Mouse (Mus musculus): Measurements from ENCODE around the gene Ankar. TPM values are rescaled to one million over a fixed set of nuclear protein-coding genes. Genes with fewer than 3 reads are reported as not detected.
A peak's percentile ranks its signal among the peaks of the same experiment; 100 is the strongest.

The Ankar gene
- total RNA-seq, 4 experiments from 2014 or later = not detected

DNA sequence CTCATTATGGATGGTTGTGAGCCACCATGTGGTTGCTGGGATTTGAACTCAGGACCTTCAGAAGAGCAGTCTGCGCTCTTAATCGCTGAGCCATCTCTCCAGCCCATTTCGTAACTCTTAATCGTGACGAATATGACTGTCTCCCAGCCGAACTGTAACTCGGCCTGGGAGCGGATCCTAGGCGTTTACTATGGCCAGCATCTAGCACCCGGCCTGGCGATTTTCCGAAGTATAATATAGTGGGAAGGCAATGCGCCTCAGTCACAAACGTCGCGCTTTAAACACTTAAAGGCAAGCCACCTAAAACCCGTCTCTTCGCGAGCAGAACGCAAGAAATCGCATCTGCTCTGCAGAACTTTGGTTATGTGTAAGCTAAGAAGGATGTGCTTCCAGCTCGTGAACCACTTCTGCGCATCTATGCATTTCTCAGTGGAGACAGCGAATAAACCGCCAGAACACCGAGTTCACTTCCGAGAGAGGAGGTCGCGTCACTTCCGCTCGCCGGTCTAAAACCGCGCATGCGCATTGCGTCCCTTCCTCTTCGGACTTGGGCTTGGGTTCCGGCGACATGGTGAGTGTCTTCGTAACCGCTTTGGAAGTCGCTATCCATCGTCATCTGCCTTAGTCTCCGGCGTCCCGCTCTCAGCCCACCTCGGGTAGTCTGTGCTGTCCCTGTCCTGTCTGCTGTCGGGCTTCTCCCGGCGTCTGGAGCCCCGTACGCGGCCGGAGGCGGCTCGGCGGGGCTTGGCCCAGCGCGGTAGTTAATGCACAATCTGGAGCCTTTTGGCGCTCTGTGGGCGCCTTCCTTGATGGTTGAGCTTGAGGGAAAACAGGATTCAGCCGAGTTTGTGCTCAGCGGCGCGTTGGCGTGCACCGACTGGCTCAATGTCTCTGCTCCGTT, 10.6 kb upstream of the Ankar start, which contains the start of gene Rpl37a:
Rpl37a (plus strand) TSS at position 538 of the 901 bp plus-strand sequence.
- DNase-seq (ENCODE audit: low spot score) = peak; percentile 96

DNA sequence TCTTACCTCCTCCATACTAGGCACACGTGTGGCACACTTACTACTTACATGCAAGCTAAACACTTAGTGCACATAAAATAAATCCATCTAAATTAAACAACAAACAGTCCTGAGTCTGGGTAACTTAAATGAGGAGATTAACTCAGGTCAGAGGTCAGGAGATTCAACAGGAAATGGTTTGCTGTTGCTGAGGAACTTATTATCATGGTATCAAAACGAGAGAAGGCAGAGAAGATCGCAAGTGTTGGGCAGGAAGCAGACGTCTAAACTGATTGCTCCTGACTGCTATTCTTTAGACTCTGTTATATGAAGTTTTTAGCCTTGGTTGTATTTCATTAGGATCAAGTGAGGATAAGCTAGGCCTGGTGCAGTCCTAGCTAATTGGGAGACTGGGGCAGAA, 7.1 kb upstream of the Ankar start:
- DNase-seq (ENCODE audit: low spot score) = no peak

DNA sequence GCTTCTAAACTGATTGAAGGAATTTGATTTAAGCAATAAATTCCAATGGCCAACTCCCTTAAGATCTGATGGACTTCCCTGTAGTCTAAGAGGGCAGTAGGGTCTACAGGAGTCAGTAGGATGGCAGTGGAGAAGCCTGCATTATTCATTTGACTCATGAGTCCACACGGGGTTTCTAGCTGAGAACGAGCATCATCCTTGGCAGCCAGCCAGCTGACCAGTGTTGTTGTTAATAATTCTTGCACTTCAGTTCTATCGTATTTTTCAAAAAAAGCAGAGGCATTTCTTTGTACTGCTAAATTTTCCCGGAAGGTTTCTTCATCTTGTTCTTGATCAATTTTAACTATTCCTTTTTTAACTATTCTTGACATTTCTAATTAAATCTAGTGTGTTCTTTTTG, 1.7 kb downstream of the Ankar start:
- DNase-seq (ENCODE audit: low spot score) = no peak

DNA sequence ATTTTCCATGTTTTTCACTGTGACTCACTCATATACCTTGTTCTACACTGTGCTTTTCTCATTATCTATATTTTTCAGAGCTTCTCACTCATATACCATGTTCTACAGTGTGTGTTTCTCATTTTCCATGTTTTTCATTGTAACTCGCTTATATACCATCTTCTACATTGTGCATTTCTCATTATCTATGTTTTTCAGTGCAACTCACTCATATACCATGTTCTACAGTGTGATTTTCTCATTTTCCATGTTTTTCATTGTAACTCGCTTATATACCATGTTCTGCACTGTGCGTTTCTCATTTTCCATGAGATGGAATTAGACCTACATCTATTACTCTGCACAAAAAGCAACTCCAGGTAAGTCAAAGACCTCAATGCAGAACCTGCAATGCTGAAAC, 4.1 kb downstream of the Ankar start:
- no peak for DNase-seq (ENCODE audit: low spot score)

DNA sequence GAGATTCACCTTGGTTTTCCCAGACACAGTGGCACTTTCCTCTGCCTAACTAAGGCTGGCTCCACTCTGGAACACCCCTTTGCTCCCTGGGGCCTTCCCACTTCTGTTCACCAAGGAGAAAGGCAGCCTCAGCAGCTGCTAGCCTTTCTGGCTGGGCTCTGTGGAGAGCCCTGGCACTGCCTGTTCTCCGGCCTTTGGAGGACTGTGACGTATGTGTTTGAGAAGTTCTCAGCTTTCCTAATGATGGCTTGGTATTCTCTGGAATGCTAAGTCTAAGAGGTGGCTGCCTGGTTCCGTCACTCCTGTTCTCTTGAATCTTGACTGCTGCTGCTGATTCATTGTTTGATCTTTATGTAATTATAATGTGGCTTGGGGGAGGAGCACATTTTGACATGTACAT, 27.3 kb downstream of the Ankar start:
- DNase-seq (ENCODE audit: low spot score) = no peak

DNA sequence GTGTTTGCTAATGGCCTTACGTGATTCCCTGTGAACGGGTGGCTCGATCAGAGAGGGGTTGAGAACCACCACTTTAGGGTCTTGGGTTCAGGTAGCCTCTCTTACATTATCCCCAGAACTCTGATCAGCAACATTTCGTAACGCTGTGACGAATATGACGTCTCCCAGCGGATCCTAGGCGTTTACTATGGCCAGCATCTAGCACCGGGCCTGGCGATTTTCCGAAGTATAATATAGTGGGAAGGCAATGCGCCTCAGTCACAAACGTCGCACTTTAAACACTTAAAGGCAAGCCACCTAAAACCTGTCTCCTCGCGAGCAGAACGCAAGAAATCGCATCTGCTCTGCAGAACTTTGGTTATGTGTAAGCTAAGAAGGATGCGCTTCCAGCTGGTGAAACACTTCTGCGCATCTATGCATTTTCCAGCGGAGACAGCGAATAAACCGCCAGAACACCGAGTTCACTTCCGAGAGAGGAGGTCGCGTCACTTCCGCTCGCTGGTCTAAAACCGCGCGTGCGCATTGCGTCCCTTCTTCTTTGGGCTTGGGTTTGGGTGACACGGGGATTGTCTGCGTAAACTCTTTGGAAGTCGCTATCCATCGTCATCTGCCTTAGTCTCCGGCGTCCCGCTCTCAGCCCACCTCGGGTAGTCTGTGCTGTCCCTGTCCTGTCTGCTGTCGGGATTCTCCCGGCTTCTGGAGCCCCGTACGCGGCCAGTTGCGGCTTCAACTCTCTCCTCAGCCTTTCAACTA, 59.5 kb downstream of the Ankar start:
- peak; percentile 12 for DNase-seq (ENCODE audit: low spot score)

DNA sequence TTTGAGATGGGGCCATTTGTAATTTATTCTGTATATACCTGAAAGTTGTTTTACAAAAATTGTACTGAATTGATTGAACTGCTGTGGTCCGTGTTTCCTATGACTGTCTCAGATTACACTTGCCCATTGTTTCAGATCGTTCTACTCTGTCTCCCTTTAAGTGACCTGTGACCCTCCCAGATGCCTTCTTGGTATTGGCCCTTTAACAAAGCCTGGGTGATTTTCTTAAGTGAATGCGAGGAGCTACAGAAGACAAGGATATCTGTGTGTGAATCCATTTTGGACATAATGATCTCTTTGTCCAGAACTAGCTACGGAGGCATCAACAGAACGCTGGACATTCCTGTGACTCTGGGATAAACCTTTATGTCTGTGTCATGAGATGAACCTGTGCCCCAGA, 65.2 kb downstream of the Ankar start:
- no peak for DNase-seq (ENCODE audit: low spot score)

DNA sequence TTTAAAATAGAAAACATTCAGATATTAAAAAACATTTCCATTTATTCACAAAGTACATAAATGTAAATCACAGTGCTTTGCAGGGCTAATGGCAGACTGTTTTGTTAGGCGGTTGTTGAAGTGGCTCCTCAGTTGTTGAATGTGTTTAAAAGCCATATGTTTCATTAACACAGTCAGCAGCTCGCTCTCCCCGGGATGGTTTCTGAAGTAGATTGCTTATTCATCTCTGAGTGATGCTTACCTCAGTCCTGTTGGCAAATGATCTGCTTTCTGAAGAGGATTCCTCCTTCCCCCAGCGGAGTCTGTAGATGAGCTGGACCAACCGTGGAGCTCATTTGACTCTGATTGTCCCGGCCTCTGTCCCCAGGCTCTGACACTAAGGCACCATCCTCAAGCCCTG, 88.2 kb downstream of the Ankar start:
- DNase-seq (ENCODE audit: low spot score) = no peak

DNA sequence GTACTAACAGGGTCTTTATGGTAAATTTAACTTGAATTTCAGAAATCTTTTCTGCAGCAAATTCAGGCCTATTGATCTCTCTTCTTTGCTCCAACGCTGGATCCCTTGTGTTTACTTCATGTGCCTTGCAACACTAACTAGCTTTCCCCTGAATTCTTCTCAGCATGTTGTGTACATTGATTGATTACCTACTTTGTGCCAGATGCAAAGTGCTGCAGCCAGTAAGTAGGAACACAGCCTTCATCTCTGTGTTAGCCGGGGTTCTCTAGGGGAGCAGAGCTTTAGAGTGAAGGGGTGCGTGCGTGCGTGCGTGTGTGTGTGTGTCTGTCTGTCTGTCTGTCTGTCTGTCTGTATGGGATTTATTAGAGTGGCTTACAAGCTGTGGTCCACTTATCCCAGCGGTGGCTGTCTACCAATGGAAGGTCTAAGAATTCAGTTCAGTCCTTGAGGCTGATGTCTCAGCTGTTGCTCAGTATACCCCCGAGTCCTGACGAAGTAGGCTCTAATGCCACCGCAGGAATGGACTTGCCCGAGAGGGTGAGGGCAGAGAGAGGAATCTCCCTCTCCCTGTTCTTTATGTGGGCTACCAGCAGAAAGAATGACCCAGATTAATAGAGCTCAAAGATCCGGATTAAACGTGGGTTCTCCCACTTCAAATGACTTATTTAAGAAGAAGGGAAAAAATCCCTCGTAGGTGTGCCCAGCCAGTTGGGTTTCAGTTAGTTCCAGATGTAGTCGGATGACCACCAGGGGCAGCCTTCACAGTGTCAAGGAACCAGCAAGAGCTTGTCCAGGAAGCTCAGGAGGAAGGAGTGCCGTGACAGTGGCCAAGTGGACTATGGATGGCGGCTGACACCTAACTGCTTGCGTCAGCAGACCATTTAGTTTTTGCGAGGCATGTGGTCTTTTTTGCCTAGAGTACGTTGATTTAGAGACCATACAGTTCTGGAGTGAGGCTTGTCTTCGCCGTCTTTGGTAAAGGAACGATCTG, 90.2 kb downstream of the Ankar start:
- no peak for DNase-seq (ENCODE audit: low spot score)

DNA sequence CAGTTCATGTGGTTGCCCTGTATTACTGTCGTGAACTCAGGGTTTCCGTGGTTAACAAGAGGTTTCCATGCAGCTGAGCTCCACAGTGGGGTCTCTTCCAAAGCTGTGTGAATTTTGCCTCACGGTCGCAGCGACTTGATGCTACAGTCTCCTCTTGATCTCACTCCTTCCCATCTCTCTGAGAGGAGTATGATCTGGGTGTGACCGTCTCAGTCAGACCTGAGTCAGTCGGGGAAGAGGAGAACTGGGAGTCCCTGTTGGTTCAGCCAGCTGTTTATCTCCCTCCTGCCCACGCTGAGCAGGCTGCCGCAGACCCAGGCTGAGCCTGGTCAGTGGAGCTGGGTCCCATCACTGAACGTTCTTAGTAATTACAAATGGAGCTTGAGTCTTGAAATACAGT, 91.2 kb downstream of the Ankar start:
- no peak for DNase-seq (ENCODE audit: low spot score)

DNA sequence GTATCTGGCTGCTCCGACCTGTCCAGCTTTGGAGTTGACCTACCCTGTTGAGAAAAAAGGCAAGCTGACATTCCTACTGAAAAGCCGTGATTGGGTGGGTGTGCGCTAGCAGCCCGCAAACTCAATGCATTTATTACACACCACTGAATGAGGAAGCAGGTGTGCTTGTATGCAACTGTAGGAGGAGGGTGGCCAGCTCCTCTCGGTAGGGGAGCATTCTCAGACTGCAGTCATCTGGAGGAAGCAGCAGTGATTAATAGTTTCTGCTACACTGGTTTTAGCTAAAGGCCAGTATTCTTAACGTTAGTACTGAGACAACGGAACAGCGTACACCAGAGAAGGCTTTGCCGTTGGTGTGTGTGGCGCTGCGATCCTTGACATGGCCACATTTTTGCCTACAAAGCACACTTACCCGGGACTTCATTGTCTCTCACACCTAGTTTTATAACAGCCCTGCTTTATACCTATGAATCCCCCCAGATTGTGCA, 94.1 kb downstream of the Ankar start:
- DNase-seq (ENCODE audit: low spot score) = no peak

DNA sequence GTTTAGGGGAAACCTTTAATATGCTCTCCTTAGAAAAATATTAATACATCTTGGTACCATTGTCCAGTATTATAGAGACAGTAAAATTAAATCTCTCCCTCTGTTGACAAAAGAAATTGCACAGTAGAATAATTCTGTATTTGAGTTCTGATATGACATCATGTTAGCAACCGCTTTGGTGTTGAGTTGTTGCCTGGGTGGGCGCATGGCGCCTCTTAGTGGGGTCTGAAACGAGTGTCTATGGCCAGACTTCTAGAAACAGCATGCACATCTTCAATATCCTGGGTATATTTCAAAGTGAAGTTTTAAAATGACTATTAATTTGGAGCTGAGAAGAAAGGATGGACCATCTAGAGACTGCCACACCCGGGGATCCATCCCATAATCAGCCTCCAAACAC, 97.6 kb downstream of the Ankar start:
- DNase-seq (ENCODE audit: low spot score) = no peak

DNA sequence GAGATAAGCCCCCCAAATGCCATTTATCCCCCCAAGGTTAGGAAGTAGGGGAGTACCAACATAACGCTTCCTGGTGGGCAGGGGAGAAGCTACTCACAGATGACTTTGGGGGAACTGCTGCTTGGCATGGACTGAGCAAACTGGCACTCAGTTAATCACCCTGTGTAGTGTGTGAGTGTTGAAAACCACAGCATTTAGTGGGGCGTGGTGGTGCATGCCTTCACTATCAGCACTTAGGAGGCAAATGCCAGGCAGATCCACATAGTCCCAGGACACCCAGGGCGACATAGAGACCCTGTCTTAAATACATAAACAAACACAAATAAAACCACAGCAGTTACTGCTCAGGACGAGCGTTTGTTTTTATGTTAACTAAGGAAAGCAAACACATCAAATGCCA, 98.2 kb downstream of the Ankar start:
- no peak for DNase-seq (ENCODE audit: low spot score)

DNA sequence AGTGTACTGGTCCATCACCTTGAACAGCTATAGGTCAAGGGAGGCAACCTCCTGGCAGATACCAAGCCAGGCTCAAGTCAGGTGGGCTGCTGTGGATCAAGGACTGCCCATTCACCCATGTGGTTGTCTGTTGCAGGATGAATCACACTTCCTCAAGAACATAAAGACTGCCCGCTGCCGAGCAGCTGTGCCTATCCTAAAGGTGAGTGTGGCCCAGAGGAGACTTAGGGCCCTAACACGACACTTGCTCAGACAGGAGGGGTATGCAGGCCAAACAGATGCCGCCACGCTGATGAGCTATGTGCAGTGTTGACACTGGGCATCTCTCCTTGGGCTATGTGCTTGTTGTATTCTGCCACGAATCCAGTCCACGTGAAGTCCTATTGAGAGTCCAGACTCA, 99.1 kb downstream of the Ankar start:
- no peak for DNase-seq (ENCODE audit: low spot score)

DNA sequence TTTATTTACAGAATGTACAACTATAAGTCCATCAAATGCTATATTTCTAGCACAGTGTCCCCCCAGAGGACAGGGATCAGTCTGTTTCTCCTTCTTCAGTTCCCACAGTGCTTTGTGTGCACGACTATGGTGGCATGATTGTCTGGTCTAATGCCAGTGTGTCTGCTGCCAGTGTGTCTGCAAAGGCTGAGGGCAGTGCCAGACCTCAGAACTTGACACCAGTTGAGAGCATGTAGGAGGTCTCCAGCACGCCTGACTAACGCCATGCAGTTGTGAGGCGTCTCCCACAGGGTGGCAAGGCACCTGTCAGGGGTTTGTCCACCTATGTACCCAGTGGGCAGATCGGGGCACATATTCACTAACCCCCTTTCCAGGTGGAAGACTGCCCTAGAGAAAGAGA, 99.6 kb downstream of the Ankar start:
- DNase-seq (ENCODE audit: low spot score) = peak; percentile 38

DNA sequence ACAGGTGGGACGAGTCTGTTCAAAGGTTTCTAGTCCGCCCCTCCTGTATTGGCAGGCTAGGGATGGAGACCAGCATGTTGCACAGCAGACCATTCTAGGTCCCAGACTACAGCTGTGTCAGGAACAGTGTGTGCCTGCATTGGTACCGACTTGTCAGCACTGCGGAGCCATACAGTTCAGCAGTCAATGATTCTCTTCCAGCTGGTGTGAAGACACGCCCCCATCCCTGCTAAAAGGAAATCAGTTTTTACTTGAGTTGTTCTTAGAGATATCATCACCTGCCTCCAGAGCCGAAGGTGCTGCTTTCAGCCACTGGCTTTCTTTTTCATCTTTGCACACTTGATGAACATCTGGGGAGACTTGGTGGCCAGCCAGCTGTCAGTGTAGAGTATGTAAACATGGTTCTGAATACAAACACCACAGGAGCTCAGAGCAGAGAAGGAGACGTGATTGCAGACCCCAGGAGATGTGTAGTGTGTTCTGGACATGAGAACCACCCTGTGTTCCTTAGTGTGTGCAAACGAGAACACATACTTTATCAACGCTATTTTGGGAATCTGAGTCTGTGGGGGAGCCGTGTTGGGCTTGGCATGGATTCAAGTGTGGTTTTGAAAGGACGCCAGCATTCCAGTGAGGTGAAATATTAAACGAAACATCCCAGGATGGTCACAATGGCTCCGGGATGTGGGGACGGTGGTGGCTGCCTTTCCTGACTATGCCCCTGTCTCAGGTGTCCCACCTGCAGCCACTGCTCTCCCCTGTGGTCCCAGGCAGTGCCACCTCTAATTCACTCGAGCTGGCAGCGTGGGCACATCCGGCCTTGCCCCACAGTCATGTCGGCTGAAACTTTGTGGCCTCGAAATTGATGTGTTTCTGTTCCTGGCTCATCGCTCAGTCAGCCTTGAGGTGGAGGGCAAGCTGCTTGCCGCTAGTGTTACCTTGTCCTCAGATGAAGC, 101.0 kb downstream of the Ankar start:
- peak; percentile 45 for DNase-seq (ENCODE audit: low spot score)

DNA sequence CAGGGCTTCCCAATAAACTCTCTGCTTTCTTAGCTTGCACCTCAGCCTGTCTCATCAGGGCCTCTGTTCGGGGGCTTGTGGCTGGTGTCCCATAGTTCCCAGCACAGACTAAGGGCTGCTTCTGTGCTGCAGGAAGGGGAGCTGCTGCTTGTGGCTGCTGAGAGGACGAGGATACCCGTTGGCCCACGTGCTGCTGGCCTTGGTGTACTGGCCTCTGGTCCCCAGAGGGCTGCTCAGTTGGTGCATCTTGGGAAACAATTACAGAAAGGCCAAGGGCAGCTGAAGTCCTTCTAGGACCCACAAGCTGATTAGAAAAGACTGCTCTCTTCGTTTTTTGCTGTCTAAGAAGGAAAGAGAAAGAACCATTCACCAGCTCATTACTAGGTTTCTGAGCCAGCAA, 104.1 kb downstream of the Ankar start:
- DNase-seq (ENCODE audit: low spot score) = no peak

DNA sequence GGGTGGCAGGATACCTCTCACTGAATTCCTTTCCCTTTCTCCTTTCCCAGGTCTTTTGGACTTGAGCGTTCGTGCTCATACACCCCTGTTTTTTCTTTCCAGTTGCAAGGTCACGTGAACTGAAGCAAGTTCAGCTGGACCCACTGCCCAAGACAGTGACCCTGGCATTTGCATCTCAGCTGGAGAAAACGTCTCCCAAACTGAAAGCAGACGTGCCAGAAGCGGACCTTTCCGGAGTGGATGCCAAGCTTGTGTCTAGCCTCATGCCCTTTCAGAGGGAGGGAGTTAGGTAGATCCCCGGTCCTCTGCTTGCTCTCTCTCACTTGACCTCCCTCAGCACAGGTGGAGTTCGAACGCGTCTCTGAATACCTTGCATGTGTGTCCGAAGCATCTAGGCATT, 104.7 kb downstream of the Ankar start:
- DNase-seq (ENCODE audit: low spot score) = no peak

DNA sequence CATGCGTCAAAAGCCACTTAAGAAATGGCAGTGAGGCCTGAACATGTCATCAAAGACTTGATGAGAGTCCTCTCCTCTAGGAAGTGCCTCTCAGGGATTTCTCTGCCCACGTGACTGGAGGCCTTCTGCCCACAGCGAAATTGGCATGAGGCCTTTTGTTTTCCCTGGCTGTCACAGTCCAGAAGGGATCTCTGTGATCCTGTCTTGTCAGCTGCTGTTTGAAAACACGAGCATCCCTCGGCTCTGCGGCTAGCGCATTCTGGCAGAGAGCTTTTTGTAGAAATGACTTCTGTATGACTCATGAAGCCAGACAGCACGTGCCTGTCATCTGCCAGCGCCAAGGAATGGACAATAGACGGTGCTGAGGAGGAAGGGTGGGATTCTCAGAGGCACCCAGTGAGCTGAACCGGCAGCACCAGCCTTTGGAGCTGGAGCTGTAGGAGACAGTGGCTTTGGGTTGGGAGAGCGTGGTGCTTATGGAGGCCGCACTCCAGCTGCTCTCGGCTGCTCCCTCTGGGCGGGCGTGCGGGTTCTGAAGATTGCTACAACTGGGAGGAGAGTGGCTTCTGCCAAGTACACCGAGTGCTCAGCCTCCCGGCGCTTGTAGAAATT, 106.9 kb downstream of the Ankar start:
- DNase-seq (ENCODE audit: low spot score) = peak; percentile 77

Data from heart, adult 8-10 months (tissue).